Mouse (Mus musculus): Measurements from ENCODE around the gene Gm20388. TPM values are rescaled to one million over a fixed set of nuclear protein-coding genes. Genes with fewer than 3 reads are reported as not detected.

The Gm20388 gene
- polyA plus RNA-seq, 1 experiment from 2014 or later: 7.4 TPM

- peak; percentile 26; the same call in 1 of the 2 replicates for ATAC-seq (replicated peaks; ENCODE audit: low FRiP score)
- Histone ChIP-seq H3K9ac (no peak overlapping the region; the same call in 1 of the 2 replicates), H3K27ac (peak overlapping the region; percentile 87)
Measured at GRCm38 (mm10) chr8:122522796-122523651, 2612.4 kb downstream of the Gm20388 start.

DNA sequence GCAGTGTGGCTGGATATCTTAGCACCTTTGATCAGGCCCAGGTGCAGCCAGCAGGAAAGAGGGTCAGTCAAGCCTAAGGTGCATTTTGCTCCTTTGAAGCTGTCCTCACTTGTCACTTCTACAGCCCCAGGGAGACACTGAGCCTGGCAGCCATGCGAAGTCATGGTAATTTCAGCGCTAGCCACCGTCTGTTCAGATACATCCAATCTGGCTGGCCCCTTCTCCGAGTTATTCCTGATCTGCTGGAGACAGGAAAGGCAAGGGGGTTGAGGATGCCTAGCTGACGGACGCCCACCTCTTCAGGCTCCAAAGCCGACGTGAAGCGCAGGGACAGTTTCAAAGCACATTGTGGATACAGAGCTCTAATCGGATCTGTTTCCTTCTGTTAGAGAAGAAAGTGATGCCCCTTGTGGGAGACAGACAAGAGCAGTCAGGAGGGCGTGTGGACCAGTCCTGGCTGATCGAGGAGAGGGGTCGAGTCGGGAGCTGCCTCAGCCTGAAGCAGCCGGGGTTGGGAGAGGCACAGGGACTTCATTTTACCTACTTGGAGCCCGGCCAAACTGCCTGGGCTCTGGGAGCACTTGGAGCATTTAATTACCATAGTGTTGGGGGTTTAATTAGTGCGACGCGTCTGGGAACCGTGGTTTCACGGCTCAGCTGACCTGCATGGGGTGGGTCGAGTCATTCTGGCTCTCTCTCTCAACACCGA lies 2613.2 kb downstream of the Gm20388 start:
- no peak for ATAC-seq (replicated peaks; ENCODE audit: low FRiP score)
- H3K27ac ChIP-seq: peak overlapping the region; percentile 87
- peaks cover 74% of the 10 kb centered on the region for H3K4me1 ChIP-seq
- H3K9me3 ChIP-seq (replicated peaks): no peaks in the 10 kb centered on the region
- H3K4me2 ChIP-seq: peak overlapping the region; percentile 47
- H3K36me3 ChIP-seq: no peaks in the 10 kb centered on the region
- no peaks in the 10 kb centered on the region for H3K27me3 ChIP-seq
- no peak overlapping the region for H3K4me3 ChIP-seq (replicated peaks)
- WGBS: 13% methylated on average over 23 of the region's 23 CpGs
- peak overlapping the region; percentile 38; the same call in 1 of the 2 replicates for H3K9ac ChIP-seq

More at GRCm38 (mm10) chr8:122522796-122523651, 2612.4 kb downstream of the Gm20388 start:
- Histone ChIP-seq H3K36me3 (no peaks in the 10 kb centered on the region), H3K4me2 (peak overlapping the region; percentile 47), H3K4me1 (peaks cover 82% of the 10 kb centered on the region), H3K27me3 (no peaks in the 10 kb centered on the region), H3K9me3 (replicated peaks) (no peaks in the 10 kb centered on the region), H3K4me3 (replicated peaks) (no peak overlapping the region)
- 40% methylated on average over 14 of the region's 14 CpGs for WGBS

DNA sequence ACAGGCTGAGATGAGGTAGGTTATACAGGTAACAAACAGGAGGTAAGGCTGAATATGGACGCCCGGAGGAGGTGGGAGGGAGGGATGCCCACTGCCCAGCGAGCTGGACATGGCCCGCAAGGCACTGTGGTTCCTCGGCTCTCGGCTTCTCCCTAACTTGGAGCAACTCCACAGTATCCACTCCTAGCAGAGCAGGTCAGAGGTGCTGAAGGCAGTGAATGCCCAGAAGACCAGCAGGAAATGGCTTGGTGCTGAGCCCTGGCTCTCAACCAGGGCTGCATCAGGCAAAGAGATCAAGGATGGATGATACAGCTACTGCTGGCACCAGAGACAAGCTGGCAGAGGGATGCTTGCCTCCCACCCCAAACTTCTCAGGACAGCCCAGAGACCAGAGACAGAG lies 2613.9 kb downstream of the Gm20388 start:
- H3K36me3 ChIP-seq: no peaks in the 10 kb centered on the region
- peak overlapping the region; percentile 87 for H3K27ac ChIP-seq
- no peaks in the 10 kb centered on the region for H3K9me3 ChIP-seq (replicated peaks)
- H3K27me3 ChIP-seq: no peaks in the 10 kb centered on the region
- no peak overlapping the region for H3K4me2 ChIP-seq
- H3K4me1 ChIP-seq: peaks cover 70% of the 10 kb centered on the region
- no peak overlapping the region for H3K4me3 ChIP-seq (replicated peaks)
- 0 out of 2 replicates have a peak, but pooled peaks have one; percentile 30 for ATAC-seq (replicated peaks; ENCODE audit: low FRiP score)
- 45% methylated on average over 6 of the region's 6 CpGs for WGBS
- no peak overlapping the region for H3K9ac ChIP-seq

GRCm38 (mm10) chr8:122525004-122525403 lies 2614.4 kb downstream of the Gm20388 start:
- Histone ChIP-seq H3K9me3 (replicated peaks) (no peaks in the 10 kb centered on the region), H3K36me3 (no peaks in the 10 kb centered on the region), H3K27ac (peak overlapping the region; percentile 87), H3K4me3 (replicated peaks) (no peak overlapping the region), H3K4me1 (peaks cover 65% of the 10 kb centered on the region), H3K4me2 (no peak overlapping the region), H3K9ac (no peak overlapping the region), H3K27me3 (no peaks in the 10 kb centered on the region)
- no peak for ATAC-seq (replicated peaks; ENCODE audit: low FRiP score)
- 73% methylated on average over 6 of the region's 6 CpGs for WGBS

DNA sequence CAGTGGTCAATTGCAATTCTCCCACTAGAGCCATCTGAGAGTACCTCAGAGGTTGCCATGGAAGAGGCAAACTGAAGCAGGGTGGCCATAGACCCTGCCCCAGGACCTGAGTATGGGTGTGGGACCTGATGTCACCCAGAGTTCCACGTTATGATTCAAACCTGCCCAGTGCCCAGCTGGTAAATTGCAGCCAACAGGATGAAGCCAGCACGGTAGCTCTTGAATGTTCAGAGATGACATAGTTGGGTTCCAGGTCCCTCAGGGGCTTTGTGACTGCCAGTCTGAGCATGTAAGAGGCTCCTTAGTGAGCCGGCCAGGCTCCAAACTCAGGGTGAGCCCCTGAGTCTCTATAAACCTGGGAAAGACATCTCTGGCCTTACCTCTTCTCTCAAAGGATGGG lies 2615.4 kb downstream of the Gm20388 start:
- H3K9me3 ChIP-seq (replicated peaks): no peaks in the 10 kb centered on the region
- peak overlapping the region; percentile 87 for H3K27ac ChIP-seq
- ATAC-seq (replicated peaks; ENCODE audit: low FRiP score): no peak
- no peak overlapping the region for H3K9ac ChIP-seq
- H3K36me3 ChIP-seq: no peaks in the 10 kb centered on the region
- H3K4me3 ChIP-seq (replicated peaks): no peak overlapping the region
- peaks cover 60% of the 10 kb centered on the region for H3K4me1 ChIP-seq
- no peaks in the 10 kb centered on the region for H3K27me3 ChIP-seq
- WGBS: 63% methylated on average over 3 of the region's 3 CpGs
- no peak overlapping the region for H3K4me2 ChIP-seq

- H3K9ac ChIP-seq: no peak overlapping the region
Measured at GRCm38 (mm10) chr8:122526526-122527170, 2616.0 kb downstream of the Gm20388 start.

DNA sequence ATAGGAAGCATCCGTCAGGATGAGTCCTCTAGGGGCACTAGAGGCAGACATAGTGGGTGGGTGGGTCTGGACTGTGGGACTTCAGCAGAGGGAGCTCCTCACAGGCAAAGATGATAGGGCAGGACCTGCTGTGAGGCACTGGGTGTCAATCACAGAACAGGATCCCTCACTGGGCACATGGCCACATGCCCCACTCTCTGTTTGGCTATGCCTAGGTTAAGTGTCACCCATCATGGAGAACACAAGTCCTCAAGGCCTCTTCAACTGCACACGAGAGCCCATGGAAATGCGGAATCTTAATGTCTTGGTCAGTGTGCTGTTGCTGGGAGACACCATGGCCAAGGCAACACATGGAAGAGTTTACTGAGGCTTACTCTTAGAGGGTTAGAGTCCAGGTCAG lies 2617.3 kb downstream of the Gm20388 start:
- Histone ChIP-seq H3K4me3 (replicated peaks) (no peak overlapping the region), H3K9me3 (replicated peaks) (no peaks in the 10 kb centered on the region), H3K9ac (no peak overlapping the region), H3K36me3 (no peaks in the 10 kb centered on the region; the same call in 1 of the 2 replicates), H3K4me1 (peaks cover 70% of the 10 kb centered on the region), H3K27ac (no peak overlapping the region), H3K27me3 (no peaks in the 10 kb centered on the region), H3K4me2 (no peak overlapping the region)
- ATAC-seq (replicated peaks; ENCODE audit: low FRiP score): no peak
- WGBS: 87% methylated on average over 3 of the region's 3 CpGs

More at GRCm38 (mm10) chr8:122526526-122527170, 2616.0 kb downstream of the Gm20388 start:
- no peaks in the 10 kb centered on the region for H3K27me3 ChIP-seq
- H3K4me2 ChIP-seq: no peak overlapping the region
- peak overlapping the region; percentile 87 for H3K27ac ChIP-seq
- H3K9me3 ChIP-seq (replicated peaks): no peaks in the 10 kb centered on the region
- ATAC-seq (replicated peaks; ENCODE audit: low FRiP score): peak; percentile 12; the same call in 1 of the 2 replicates
- 51% methylated on average over 7 of the region's 7 CpGs for WGBS
- peaks cover 66% of the 10 kb centered on the region for H3K4me1 ChIP-seq
- H3K36me3 ChIP-seq: no peaks in the 10 kb centered on the region
- H3K4me3 ChIP-seq (replicated peaks): no peak overlapping the region

DNA sequence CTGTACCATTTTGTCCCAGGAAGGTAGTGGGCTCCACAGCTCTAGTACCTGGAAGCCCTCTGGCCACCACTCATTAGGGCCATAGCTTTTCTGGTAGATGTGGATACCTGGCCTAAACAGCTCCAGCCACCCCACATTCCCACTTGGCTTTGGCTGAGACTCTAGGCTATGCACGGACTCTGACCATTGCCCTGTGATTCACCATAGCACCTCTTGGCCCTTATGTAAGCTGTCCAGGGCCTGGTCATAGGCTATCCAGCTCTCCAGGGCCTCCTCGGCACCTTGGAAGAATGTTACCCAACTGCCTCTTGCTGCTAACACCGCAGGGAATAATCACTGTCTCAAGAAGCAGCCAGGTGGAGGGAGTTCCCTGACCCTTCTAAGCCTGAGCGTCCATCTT lies 2618.5 kb downstream of the Gm20388 start:
- Histone ChIP-seq H3K27me3 (no peaks in the 10 kb centered on the region), H3K4me2 (no peak overlapping the region), H3K4me3 (replicated peaks) (no peak overlapping the region), H3K27ac (no peak overlapping the region), H3K9ac (no peak overlapping the region), H3K36me3 (no peaks in the 10 kb centered on the region; the same call in 1 of the 2 replicates), H3K4me1 (peaks cover 63% of the 10 kb centered on the region), H3K9me3 (replicated peaks) (no peaks in the 10 kb centered on the region)
- ATAC-seq (replicated peaks; ENCODE audit: low FRiP score): no peak
- WGBS: 90% methylated on average over 4 of the region's 4 CpGs

GRCm38 (mm10) chr8:122531312-122531711 lies 2620.7 kb downstream of the Gm20388 start:
- Histone ChIP-seq H3K4me1 (peaks cover 48% of the 10 kb centered on the region), H3K4me2 (no peak overlapping the region), H3K4me3 (replicated peaks) (no peak overlapping the region), H3K36me3 (no peaks in the 10 kb centered on the region; the same call in 1 of the 2 replicates), H3K9me3 (replicated peaks) (no peaks in the 10 kb centered on the region), H3K9ac (no peak overlapping the region), H3K27ac (peak overlapping the region; percentile 52), H3K27me3 (no peaks in the 10 kb centered on the region)
- WGBS: 63% methylated on average over 8 of the region's 8 CpGs
- ATAC-seq (replicated peaks; ENCODE audit: low FRiP score): no peak

DNA sequence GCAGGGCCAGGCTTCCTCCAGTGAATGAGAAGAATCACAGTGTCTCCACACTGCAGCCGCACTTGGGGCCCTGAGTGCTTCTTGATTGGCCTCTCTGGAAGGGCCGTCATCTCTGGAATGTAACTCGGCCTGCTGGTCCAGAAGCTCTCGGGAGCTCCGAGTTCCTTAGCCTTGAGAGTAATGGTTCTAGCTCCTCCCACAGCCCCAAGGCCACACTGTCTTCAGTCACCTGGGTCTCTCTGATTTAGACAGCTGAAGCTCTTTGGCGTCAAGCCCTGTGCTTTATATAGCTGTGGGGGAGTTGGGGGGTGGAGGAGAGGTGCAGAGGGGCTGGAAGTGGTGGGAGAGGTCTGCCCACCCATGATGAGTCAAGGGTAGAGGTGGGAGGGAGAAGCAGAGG lies 2626.4 kb downstream of the Gm20388 start:
- no peaks in the 10 kb centered on the region for H3K9me3 ChIP-seq (replicated peaks)
- peak overlapping the region; percentile 75 for H3K27ac ChIP-seq
- WGBS: 5% methylated on average over 6 of the region's 6 CpGs
- peak; percentile 79 for ATAC-seq (replicated peaks; ENCODE audit: low FRiP score)
- H3K4me2 ChIP-seq: peak overlapping the region; percentile 30; the same call in 1 of the 2 replicates
- peaks cover 50% of the 10 kb centered on the region for H3K4me1 ChIP-seq
- H3K27me3 ChIP-seq: no peaks in the 10 kb centered on the region
- no peak overlapping the region for H3K4me3 ChIP-seq (replicated peaks)
- H3K36me3 ChIP-seq: no peaks in the 10 kb centered on the region; the same call in 1 of the 2 replicates
- H3K9ac ChIP-seq: no peak overlapping the region

DNA sequence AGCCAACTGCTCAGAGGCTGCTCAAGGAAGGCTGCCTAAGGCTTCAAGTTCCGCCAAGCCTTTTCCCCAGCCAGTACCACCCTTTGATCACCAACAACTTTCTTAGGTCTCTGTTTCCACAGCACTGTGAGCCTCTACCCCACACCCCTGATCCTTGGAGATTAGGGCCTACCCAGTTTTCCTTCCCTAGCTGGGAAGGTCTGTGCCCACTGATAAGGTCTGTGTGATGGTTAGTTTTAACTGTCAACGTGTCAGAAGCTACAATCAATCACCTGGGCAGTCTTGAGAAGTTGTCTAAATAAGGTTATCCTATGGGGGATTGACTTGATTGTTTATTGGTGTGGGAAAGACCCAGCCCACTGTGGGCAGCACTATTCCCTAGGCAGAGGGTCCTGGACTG lies 2627.2 kb downstream of the Gm20388 start:
- peak; percentile 57; the same call in 1 of the 2 replicates for ATAC-seq (replicated peaks; ENCODE audit: low FRiP score)

More for the DNA sequence above, 2627.2 kb downstream of the Gm20388 start:
- H3K27ac ChIP-seq: peak overlapping the region; percentile 75
- no peak overlapping the region for H3K4me3 ChIP-seq (replicated peaks)
- H3K4me1 ChIP-seq: peaks cover 44% of the 10 kb centered on the region
- H3K36me3 ChIP-seq: no peaks in the 10 kb centered on the region
- H3K27me3 ChIP-seq: no peaks in the 10 kb centered on the region
- H3K9ac ChIP-seq: no peak overlapping the region
- no peaks in the 10 kb centered on the region for H3K9me3 ChIP-seq (replicated peaks)
- 67% methylated on average over 2 of the region's 2 CpGs for WGBS
- H3K4me2 ChIP-seq: no peak overlapping the region; the same call in 1 of the 2 replicates
